Mouse (Mus musculus) embryonic facial prominence, embryonic 15.5 days (tissue): ENCODE measurements around the gene Myadml2. TPM values are rescaled to one million over a fixed set of nuclear protein-coding genes. Genes with fewer than 3 reads are reported as not detected.
"Not testable (repeated sequence)": the region's sequence is repeated elsewhere in the genome, so short reads cannot be mapped to it uniquely, and the experiment has no call there.

Experiments
- ATAC-seq: fragments of 200-750 bp; cut with Nextera tagmentation; 2 replicates; pipeline ENCODE4 v1.8.0; 2017; ENCODE audit warnings: low read depth, moderate TSS enrichment; ENCODE audit not compliant: insufficient number of reproducible peaks, low FRiP score, low TSS enrichment
- H3K27ac ChIP-seq: fragments of 300-500 bp; sonication (generic); replicated peaks from 2 replicates; pipeline ENCODE4 v1.5.1; 2015; ENCODE audit warnings: mild to moderate bottlenecking, inconsistent platforms
- H3K27me3 ChIP-seq: fragments of 300-500 bp; sonication (generic); 2 replicates; pipeline ENCODE4 v1.6.1; 2015; ENCODE audit warnings: inconsistent platforms
- H3K36me3 ChIP-seq: fragments of 300-500 bp; sonication (generic); 2 replicates; pipeline ENCODE4 v1.6.1; 2015; ENCODE audit warnings: mild to moderate bottlenecking, inconsistent platforms
- H3K4me1 ChIP-seq: fragments of 300-500 bp; sonication (generic); 2 replicates; pipeline ENCODE4 v1.6.1; 2015; ENCODE audit warnings: inconsistent platforms
- H3K4me2 ChIP-seq: fragments of 300-500 bp; sonication (generic); replicated peaks from 2 replicates; pipeline ENCODE4 v1.6.1; 2015; ENCODE audit warnings: mild to moderate bottlenecking, inconsistent platforms
- H3K4me3 ChIP-seq: fragments of 300-500 bp; sonication (generic); replicated peaks from 2 replicates; pipeline ENCODE4 v1.5.1; 2015; ENCODE audit warnings: mild to moderate bottlenecking, inconsistent platforms
- H3K9ac ChIP-seq: fragments of 300-500 bp; sonication (generic); 2 replicates; pipeline ENCODE4 v1.6.1; 2015; ENCODE audit warnings: inconsistent platforms
- H3K9me3 ChIP-seq: fragments of 300-500 bp; sonication (generic); replicated peaks from 2 replicates; pipeline ENCODE4 v1.6.1; 2016; ENCODE audit warnings: inconsistent platforms
- WGBS: fragments of 180-500 bp; shearing (Covaris S2); methylation state at CpG from one replicate; pipeline ENCODE4 v1.1.7; 2015; 5-methylcytosine and 5-hydroxymethylcytosine counted together
- polyA plus RNA-seq: library from polyadenylated mRNA; unstranded; fragments of >200 nt; fragmentation: Nextera tagmentation; extraction: Ambion mirVana; gene quantifications from 2 replicates; pipeline ENCODE4 v1.2.1, GENCODE M21; 2015

Gene Myadml2
- polyA plus RNA-seq, 1 experiment from 2014 or later, result 1.0 TPM

GRCm38 (mm10) chr11:120683536-120683935, 35.6 kb upstream of the Myadml2 start:
- 94% methylated on average over 3 of the region's 3 CpGs for WGBS
- no peaks in the 10 kb centered on the region for H3K27me3 ChIP-seq
- no peak overlapping the region for H3K4me2 ChIP-seq
- H3K9ac ChIP-seq, result no peak overlapping the region
- peaks cover 41% of the 10 kb centered on the region for H3K36me3 ChIP-seq
- H3K4me3 ChIP-seq, result no peak overlapping the region
- H3K27ac ChIP-seq, result no peak overlapping the region
- ATAC-seq, result no peak
- H3K9me3 ChIP-seq, result no peaks in the 10 kb centered on the region
- peaks cover 10% of the 10 kb centered on the region for H3K4me1 ChIP-seq

- H3K27me3 ChIP-seq, result no peaks in the 10 kb centered on the region
- no peak for ATAC-seq
- no peaks in the 10 kb centered on the region for H3K9me3 ChIP-seq
- H3K27ac ChIP-seq, result no peak overlapping the region
- H3K4me3 ChIP-seq, result no peak overlapping the region
- 94% methylated on average over 5 of the region's 5 CpGs for WGBS
- H3K4me1 ChIP-seq, result peaks cover 10% of the 10 kb centered on the region
- H3K4me2 ChIP-seq, result no peak overlapping the region
- H3K36me3 ChIP-seq, result peaks cover 41% of the 10 kb centered on the region
- no peak overlapping the region for H3K9ac ChIP-seq
Observed at GRCm38 (mm10) chr11:120682683-120683082, 34.7 kb upstream of the Myadml2 start.

GRCm38 (mm10) chr11:120679909-120680308, 32.0 kb upstream of the Myadml2 start:
- peaks cover 43% of the 10 kb centered on the region for H3K36me3 ChIP-seq
- no peak overlapping the region for H3K4me2 ChIP-seq
- ATAC-seq, result no peak
- no peaks in the 10 kb centered on the region for H3K9me3 ChIP-seq
- WGBS, result 69% methylated on average over 3 of the region's 3 CpGs
- H3K4me3 ChIP-seq, result no peak overlapping the region
- H3K4me1 ChIP-seq, result peaks cover 3% of the 10 kb centered on the region; the same call in 1 of the 2 replicates
- no peaks in the 10 kb centered on the region for H3K27me3 ChIP-seq
- H3K9ac ChIP-seq, result no peak overlapping the region
- no peak overlapping the region for H3K27ac ChIP-seq

- H3K4me1 ChIP-seq, result peaks cover 16% of the 10 kb centered on the region
- no peak overlapping the region for H3K4me2 ChIP-seq
- no peak overlapping the region for H3K4me3 ChIP-seq
- WGBS, result 85% methylated on average over 4 of the region's 4 CpGs
- no peaks in the 10 kb centered on the region for H3K9me3 ChIP-seq
- H3K27me3 ChIP-seq, result no peaks in the 10 kb centered on the region
- no peak overlapping the region for H3K9ac ChIP-seq
- ATAC-seq, result no peak
- H3K27ac ChIP-seq, result no peak overlapping the region
- peaks cover 37% of the 10 kb centered on the region for H3K36me3 ChIP-seq
Observed at GRCm38 (mm10) chr11:120676951-120677350, 29.0 kb upstream of the Myadml2 start.

- ATAC-seq, H3K4me3 ChIP-seq: not testable (repeated sequence)
- peaks cover 28% of the 10 kb centered on the region for H3K36me3 ChIP-seq
Observed at GRCm38 (mm10) chr11:120675875-120676274, 27.9 kb upstream of the Myadml2 start.

GRCm38 (mm10) chr11:120673594-120674122, 25.7 kb upstream of the Myadml2 start:
- Histone ChIP-seq H3K9me3 (no peaks in the 10 kb centered on the region), H3K4me3 (peak overlapping the region; percentile 67), H3K4me2 (peak overlapping the region; percentile 61), H3K36me3 (peaks cover 17% of the 10 kb centered on the region), H3K4me1 (peaks cover 16% of the 10 kb centered on the region), H3K9ac (peak overlapping the region; percentile 73), H3K27ac (peak overlapping the region; percentile 87), H3K27me3 (no peaks in the 10 kb centered on the region)
- ATAC-seq, result no peak
- WGBS, result 39% methylated on average over 12 of the region's 12 CpGs

More at GRCm38 (mm10) chr11:120675875-120676274, 27.9 kb upstream of the Myadml2 start:
- H3K4me2 ChIP-seq, H3K27ac ChIP-seq, H3K9me3 ChIP-seq, H3K27me3 ChIP-seq, H3K9ac ChIP-seq: not testable (repeated sequence)
- H3K4me1 ChIP-seq, result peaks cover 16% of the 10 kb centered on the region
- 79% methylated on average over 5 of the region's 5 CpGs for WGBS

- ATAC-seq, result peak; percentile 97
- peak within 1 kb of the TSS; percentile 61 for H3K4me2 ChIP-seq
- no peaks in the 10 kb centered on the region for H3K9me3 ChIP-seq
- peak within 1 kb of the TSS; percentile 87 for H3K27ac ChIP-seq
- peaks cover 10% of the 10 kb centered on the region for H3K36me3 ChIP-seq
- peak within 1 kb of the TSS; percentile 73 for H3K9ac ChIP-seq
- no peaks in the 10 kb centered on the region for H3K27me3 ChIP-seq
- peaks cover 16% of the 10 kb centered on the region for H3K4me1 ChIP-seq
- 2% methylated on average over 83 of the region's 83 CpGs for WGBS
- peak within 1 kb of the TSS; percentile 67 for H3K4me3 ChIP-seq
Observed at GRCm38 (mm10) chr11:120672687-120673593, 25.0 kb upstream of the Myadml2 start, which contains the start of gene Aspscr1. Gene Aspscr1 (plus strand): TSS chr11:120672973.

GRCm38 (mm10) chr11:120666617-120667016, 18.7 kb upstream of the Myadml2 start:
- Histone ChIP-seq H3K4me3 (no peak overlapping the region), H3K9me3 (no peaks in the 10 kb centered on the region), H3K9ac (no peak overlapping the region), H3K4me2 (no peak overlapping the region), H3K27ac (no peak overlapping the region), H3K27me3 (peaks cover 23% of the 10 kb centered on the region), H3K36me3 (no peaks in the 10 kb centered on the region), H3K4me1 (peaks cover 15% of the 10 kb centered on the region)
- no peak for ATAC-seq
- WGBS, result 4% methylated on average over 3 of the region's 3 CpGs

- Histone ChIP-seq H3K9ac (no peak overlapping the region), H3K9me3 (no peaks in the 10 kb centered on the region), H3K27me3 (peaks cover 35% of the 10 kb centered on the region), H3K27ac (no peak overlapping the region), H3K4me1 (peaks cover 23% of the 10 kb centered on the region), H3K4me2 (no peak overlapping the region), H3K36me3 (no peaks in the 10 kb centered on the region), H3K4me3 (no peak overlapping the region)
- peak; percentile 28; the same call in 1 of the 2 replicates for ATAC-seq
- WGBS, result 59% methylated on average over 3 of the region's 3 CpGs
Observed at GRCm38 (mm10) chr11:120665406-120665805, 17.4 kb upstream of the Myadml2 start.

GRCm38 (mm10) chr11:120663714-120664113, 15.8 kb upstream of the Myadml2 start:
- peaks cover 52% of the 10 kb centered on the region for H3K27me3 ChIP-seq
- WGBS, result 87% methylated on average over 5 of the region's 5 CpGs
- no peaks in the 10 kb centered on the region for H3K9me3 ChIP-seq
- H3K4me1 ChIP-seq, result peaks cover 39% of the 10 kb centered on the region
- no peak overlapping the region for H3K27ac ChIP-seq
- no peak overlapping the region for H3K4me2 ChIP-seq
- no peaks in the 10 kb centered on the region for H3K36me3 ChIP-seq
- no peak overlapping the region for H3K9ac ChIP-seq
- no peak overlapping the region for H3K4me3 ChIP-seq
- no peak for ATAC-seq

GRCm38 (mm10) chr11:120662759-120663158, 14.8 kb upstream of the Myadml2 start:
- no peaks in the 10 kb centered on the region for H3K36me3 ChIP-seq
- H3K4me1 ChIP-seq, result peaks cover 40% of the 10 kb centered on the region
- ATAC-seq, result no peak
- H3K4me3 ChIP-seq, result no peak overlapping the region
- WGBS, result 55% methylated on average over 6 of the region's 6 CpGs
- peaks cover 61% of the 10 kb centered on the region for H3K27me3 ChIP-seq
- H3K27ac ChIP-seq, result no peak overlapping the region
- no peaks in the 10 kb centered on the region for H3K9me3 ChIP-seq
- H3K9ac ChIP-seq, result no peak overlapping the region
- no peak overlapping the region for H3K4me2 ChIP-seq
